Mouse (Mus musculus): ENCODE measurements at regions not wholly inside any gene's neighbourhood (a gene's known extent, or its start where the extent isn't known, plus 50 kb on each side); places are given as distances from the start of the nearest gene placed in this dataset.

DNA sequence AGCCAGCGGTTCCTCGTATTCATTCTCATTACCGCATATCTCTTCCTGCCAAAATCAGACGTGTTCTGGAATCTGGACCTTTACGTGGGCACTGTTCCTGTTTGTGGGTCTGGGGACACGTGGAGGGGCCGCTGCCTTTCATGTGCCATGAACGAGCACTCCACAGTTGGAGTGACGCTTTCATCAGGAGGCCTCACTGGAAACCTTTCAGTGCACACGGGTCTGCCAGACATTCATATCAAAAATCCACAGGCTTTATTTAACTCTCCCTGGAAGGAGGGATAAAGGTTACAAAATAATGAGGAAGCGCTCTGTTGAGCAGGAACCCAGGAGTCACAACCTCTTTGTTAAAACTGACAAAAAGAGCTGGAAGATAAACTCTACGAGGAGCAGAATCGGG lies 97.6 kb downstream of the Srek1 start:
- TF ChIP-seq EP300 (optimal IDR thresholded peaks at IDR 0.05) (no peak), CTCF (IDR thresholded peaks at IDR 0.05; ENCODE audit: low read depth) (no peak)
